Mouse (Mus musculus): Measurements from ENCODE around the gene Hcn2.
A peak's percentile ranks its signal among the peaks of the same experiment; 100 is the strongest.
"Not testable (repeated sequence)": the region's sequence is repeated elsewhere in the genome, so short reads cannot be mapped to it uniquely, and the experiment has no call there.

Hcn2 gene

GRCm38 (mm10) chr10:79688720-79689119, 27.7 kb upstream of the Hcn2 start, which contains the start of gene Gzmm:
TSS of gene Gzmm (plus strand) at chr10:79689020.
- no peak for DNase-seq

- no peak for DNase-seq
Observed at GRCm38 (mm10) chr10:79689178-79689577, 27.3 kb upstream of the Hcn2 start.

GRCm38 (mm10) chr10:79691986-79692548, 24.4 kb upstream of the Hcn2 start:
- no peak for DNase-seq

- DNase-seq = no peak
Observed at GRCm38 (mm10) chr10:79693580-79694378, 22.7 kb upstream of the Hcn2 start.

GRCm38 (mm10) chr10:79694379-79694655, 22.1 kb upstream of the Hcn2 start:
- DNase-seq = no peak

GRCm38 (mm10) chr10:79695231-79696128, 21.0 kb upstream of the Hcn2 start:
- peak; percentile 86 for DNase-seq

GRCm38 (mm10) chr10:79696129-79696651, 20.2 kb upstream of the Hcn2 start:
- DNase-seq = no peak

GRCm38 (mm10) chr10:79697916-79698315, 18.5 kb upstream of the Hcn2 start:
- DNase-seq = no peak

- no peak for DNase-seq
Observed at GRCm38 (mm10) chr10:79698459-79698858, 18.0 kb upstream of the Hcn2 start.

- DNase-seq = no peak
Observed at GRCm38 (mm10) chr10:79700676-79701075, 15.8 kb upstream of the Hcn2 start.

GRCm38 (mm10) chr10:79701443-79702129, 14.8 kb upstream of the Hcn2 start:
- no peak for DNase-seq

GRCm38 (mm10) chr10:79702970-79703369, 13.5 kb upstream of the Hcn2 start:
- DNase-seq = not testable (repeated sequence)

GRCm38 (mm10) chr10:79703541-79703940, 12.9 kb upstream of the Hcn2 start:
- DNase-seq = no peak

GRCm38 (mm10) chr10:79704065-79704969, 12.1 kb upstream of the Hcn2 start, which contains the start of gene Bsg:
TSS of gene Bsg (plus strand) at chr10:79704491.
- peak; percentile 99 for DNase-seq

GRCm38 (mm10) chr10:79704970-79705360, 11.5 kb upstream of the Hcn2 start:
- no peak for DNase-seq

- DNase-seq = no peak
Observed at GRCm38 (mm10) chr10:79705951-79706350, 10.5 kb upstream of the Hcn2 start.

- peak; percentile 10 for DNase-seq
Observed at GRCm38 (mm10) chr10:79706406-79707094, 9.9 kb upstream of the Hcn2 start.

- peak; percentile 7 for DNase-seq
Observed at GRCm38 (mm10) chr10:79707162-79707561, 9.3 kb upstream of the Hcn2 start.

- DNase-seq = peak; percentile 6
Observed at GRCm38 (mm10) chr10:79707759-79708158, 8.7 kb upstream of the Hcn2 start.

GRCm38 (mm10) chr10:79708668-79709067, 7.8 kb upstream of the Hcn2 start:
- DNase-seq = peak; percentile 17

GRCm38 (mm10) chr10:79709307-79709706, 7.1 kb upstream of the Hcn2 start:
- DNase-seq = no peak

Measured in right cerebral cortex, postnatal 14 days (tissue).